Mouse (Mus musculus) 3T3-L1 (cell line): ENCODE data around the gene Acsm2.
A peak's percentile ranks its signal among the peaks of the same experiment; 100 is the strongest.

Experiments
- DNase-seq: peaks from one replicate; pipeline ENCODE4 v3.0.0-alpha.2; 2015; ENCODE audit warnings: low read depth, low spot score

The Acsm2 gene

DNA sequence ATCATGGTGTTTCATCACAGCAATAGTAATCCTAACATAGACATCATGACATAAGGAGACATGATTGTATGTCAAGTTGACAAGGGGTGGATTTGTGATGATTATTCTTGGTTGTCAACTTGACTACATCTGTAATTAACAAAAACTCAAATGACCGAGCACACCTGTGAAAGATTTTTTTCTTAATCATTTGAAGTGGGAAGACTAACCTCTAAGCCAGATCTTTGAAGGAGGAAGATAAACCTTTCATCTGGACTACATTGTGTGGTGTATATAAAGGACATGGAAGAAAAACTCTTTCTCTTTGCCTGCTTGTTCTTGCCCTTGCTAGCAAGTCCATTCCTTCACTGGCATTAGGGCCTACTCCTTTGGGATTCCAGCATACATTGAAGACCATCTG is at the start of gene Acsm2:
Acsm2 (plus strand) TSS at position 301 of the 400 bp plus-strand sequence.
- DNase-seq: no peak

- no peak for DNase-seq
These were observed 43.0 kb upstream of the Acsm2 start for GRCm38 (mm10) chr7:119511143-119511542.

DNA sequence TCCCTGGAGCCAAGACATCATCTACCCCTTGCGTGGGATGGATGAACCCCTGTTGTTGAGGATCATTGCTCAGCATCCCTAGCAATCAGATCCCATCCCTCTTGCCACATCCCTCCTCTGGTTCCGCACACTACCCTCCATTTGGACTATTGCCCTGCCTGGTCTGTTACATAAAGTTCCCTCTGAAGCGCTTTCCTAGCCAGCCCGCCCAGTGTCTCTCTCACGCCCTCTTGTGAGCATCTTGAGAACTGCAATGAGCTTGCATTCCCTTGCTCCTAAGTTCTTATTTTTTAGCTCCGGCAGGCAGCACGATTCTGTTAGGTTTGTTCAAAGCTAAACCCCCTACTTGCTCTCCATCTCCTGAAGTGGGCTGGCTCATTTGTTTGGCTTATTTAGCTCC is 41.1 kb upstream of the Acsm2 start:
- DNase-seq: peak; percentile 8

DNA sequence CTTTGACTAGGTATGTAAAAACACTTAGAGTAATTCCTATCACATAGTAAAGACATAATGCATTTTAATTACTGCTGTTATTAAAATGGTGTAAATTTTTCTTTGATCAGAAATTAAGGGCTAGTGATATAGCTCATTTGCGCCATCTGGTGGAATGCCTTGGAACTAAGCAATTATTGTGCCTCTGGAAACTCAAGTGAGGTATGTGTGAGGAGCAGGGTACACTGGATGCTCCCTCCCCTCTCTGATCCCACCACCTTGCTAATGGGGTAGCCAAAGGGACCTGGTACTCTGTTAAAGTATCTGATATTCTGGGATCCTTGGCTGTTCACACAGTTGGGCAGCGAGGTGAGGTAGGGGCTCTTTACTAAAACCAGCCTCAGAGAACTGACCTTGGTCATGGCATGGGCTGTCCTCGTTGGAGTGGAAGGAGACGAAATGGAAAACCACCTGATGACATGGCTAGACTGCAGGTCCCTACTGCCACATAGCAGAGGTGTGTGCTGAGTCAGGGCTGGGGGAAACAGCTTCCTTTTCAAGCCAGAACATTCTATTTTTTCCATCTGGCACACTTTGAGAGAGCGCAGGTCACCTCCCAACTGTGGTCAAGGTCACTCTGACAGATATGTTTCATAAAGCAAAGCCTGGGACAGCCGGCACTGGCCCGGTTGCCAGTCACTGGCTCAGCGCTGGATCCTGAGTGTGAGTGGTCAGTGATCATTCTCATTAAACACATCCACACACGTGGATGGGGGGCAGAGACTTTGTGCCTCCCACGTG is 38.5 kb upstream of the Acsm2 start:
- peak; percentile 55 for DNase-seq

DNA sequence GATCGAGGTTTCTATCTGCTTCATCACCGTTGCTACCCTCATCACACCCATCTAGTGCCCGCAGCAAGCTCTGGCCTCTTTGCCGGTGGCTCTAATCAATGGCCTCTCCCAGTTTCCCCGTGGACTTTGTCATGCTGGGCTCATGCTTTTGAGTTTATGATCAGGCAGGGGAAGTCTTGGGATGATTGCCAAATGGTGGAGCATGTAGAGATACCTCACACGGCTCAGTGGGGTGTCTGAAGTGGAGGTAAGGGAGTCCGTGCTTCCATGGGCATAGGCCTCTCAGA is 37.9 kb upstream of the Acsm2 start:
- no peak for DNase-seq

GRCm38 (mm10) chr7:119519163-119519562 is 35.0 kb upstream of the Acsm2 start, which contains the start of gene Acsm5:
Gene Acsm5 (plus strand): TSS chr7:119519463.
- no peak for DNase-seq

- DNase-seq: peak; percentile 43
These were observed 34.5 kb upstream of the Acsm2 start for GRCm38 (mm10) chr7:119519654-119520053.

DNA sequence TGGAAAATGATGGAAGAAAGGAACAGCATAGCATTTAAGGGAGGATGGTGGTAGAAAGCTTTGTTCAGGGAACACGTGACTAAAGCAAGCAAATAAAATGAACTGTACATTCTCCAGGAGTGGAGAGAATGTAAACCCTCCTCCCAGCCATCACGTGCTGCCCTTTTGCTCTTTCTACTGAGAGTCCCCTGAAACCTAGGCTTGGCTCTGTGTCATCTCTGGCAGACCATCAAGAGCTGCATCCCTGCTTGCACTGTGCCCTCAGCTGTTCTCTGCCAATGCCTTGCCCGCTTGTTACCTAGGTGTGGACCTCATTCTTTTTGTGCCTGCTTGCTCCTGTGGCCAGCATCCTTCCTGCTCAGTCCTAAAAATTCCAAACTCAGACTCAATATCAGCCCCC is 32.3 kb upstream of the Acsm2 start:
- no peak for DNase-seq

- DNase-seq: no peak
These were observed 31.8 kb upstream of the Acsm2 start for GRCm38 (mm10) chr7:119522385-119522784.

DNA sequence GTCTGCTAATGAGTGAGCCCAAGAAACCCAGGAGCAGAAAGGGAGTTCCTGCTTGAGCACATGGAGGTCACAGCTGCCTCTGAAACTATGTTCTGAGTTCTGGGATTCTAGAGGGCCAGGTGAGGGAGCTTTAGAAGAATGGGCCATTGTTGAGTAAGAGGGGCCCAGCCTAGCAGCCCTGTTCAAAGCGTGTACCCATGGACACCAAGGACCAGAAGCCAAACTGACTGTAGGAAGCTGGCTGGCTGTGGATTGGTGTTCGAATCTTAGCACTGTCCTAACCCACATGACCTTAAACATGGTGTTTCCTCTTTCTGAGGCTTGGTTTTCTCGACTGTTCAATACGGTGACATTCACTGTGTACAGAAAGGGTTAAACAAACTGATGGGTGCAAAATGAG is 30.8 kb upstream of the Acsm2 start, which contains the start of gene Pdilt:
Pdilt (minus strand) TSS at position 101 of the 400 bp plus-strand sequence.
- no peak for DNase-seq

DNA sequence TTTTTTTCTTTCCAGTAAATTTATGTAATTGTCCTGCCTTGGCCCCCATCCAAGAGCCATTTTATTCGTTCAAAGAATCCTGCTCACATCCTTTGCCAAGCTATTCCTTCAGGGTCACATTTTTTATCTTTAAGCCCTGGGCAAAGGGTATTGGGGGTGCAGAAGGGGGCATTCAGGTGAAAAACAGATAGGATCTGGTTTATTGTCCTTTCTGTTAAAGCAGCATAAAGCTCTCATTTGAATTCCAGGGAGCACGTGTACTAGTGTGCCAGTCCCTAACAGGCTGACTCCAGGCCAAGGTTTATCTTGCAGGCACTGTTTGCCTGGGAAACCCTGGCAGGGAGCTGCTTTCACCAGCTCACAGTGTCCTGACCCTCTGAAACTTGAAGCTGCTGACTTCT is 28.3 kb upstream of the Acsm2 start:
- no peak for DNase-seq

GRCm38 (mm10) chr7:119526486-119526885 is 27.7 kb upstream of the Acsm2 start:
- DNase-seq: no peak

GRCm38 (mm10) chr7:119527135-119527534 is 27.0 kb upstream of the Acsm2 start:
- DNase-seq: no peak

DNA sequence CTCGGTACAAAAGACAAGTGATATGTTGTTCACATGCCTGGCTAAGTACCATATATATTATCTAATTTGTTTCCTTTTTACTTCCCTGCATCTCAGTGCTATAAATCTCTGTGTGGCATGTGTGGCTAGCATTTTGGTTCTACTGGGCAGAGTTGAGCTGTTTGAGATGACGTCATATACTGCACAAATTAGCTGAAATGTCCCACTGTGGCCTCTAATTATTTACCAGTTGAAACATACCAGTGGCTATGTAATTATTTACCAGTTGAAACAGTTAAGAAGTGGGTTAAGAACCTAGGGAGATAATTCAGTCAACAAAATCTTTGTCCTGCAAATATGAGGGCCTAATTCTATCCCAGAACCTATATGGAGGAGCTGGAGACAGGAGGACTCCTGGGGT is 26.6 kb upstream of the Acsm2 start:
- no peak for DNase-seq

GRCm38 (mm10) chr7:119528617-119529016 is 25.5 kb upstream of the Acsm2 start:
- DNase-seq: no peak

DNA sequence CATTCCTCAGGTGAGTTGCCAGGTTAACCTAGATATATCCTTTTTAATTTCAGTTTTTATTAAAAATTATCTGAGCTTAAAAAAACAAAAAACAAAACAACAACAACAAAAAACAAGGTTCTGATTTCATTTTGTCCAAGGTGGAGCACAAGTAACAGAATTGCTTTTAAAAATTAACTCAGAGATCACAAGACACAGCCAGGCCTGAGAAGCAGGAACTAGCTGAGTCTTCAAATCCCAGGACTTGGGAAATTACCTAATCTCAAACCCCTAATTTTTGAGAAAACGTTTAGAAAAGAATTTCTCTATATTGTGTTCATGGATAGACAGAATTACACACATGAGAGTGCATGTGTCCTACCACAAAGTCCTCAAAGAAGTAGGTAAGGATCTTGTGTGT is 21.2 kb upstream of the Acsm2 start:
- DNase-seq: no peak

DNA sequence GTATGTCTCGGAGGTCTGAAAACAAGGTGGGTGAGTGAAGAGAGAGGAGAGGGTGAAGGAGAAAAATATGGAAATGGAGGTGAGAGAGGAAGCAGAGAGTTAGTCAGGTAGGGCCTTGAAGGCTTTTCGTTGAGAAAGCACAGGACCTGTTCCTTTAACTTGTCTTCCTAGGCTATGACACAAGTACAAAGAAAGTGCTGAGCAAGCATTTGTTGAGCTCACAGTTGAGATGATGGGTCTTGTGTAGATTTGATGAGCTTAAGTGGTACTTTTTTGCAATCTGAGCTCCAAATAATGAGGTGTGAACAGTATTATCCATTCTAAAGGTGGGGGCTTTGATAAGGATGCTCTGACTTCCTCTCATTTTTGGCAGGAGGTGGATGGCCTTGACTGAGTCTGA is 19.8 kb upstream of the Acsm2 start:
- no peak for DNase-seq

DNA sequence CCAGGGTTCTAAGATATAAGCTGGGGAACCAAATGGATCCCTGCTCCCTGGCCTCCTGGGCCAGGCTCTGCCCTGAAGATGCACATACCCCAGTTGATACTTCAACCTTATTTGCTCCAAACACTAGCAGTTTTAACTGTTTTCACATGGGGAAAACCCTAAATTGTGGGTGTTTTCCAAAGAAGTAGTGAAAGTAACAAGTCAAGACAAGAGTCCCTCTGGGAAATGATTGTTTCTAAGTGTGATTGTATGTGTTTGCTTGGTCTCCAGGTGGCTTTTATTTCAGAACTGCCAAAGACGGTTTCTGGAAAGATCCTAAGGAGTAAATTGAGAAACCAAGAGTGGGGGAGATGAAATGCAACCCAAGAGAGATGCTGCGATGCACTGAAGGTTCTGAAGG is 11.7 kb upstream of the Acsm2 start:
- DNase-seq: no peak

DNA sequence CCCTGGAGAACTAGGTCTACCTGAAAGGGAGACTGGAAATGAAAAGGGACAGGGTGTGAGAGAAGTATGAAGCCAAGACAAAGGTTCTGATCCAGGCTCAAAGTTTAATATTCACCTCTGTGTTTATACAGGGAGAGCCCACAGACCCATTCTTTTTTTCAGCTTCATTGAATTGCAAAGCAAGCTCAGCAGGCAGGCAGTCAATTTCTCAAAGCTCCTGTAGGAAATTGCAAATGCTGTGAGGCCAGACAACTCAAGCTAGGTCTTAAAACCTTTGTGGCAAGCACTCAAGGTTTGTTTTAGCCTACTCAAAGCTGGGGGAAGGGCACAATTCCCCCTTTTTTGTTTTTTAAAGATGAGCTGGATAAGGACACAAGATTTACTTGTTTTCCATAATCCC is 8.6 kb upstream of the Acsm2 start:
- DNase-seq: no peak

- no peak for DNase-seq
These were observed 3.5 kb upstream of the Acsm2 start for GRCm38 (mm10) chr7:119550471-119551222.

GRCm38 (mm10) chr7:119559789-119560451 is 5.8 kb downstream of the Acsm2 start:
- DNase-seq: no peak

- no peak for DNase-seq
These were observed 6.3 kb downstream of the Acsm2 start for GRCm38 (mm10) chr7:119560452-119560835.

- no peak for DNase-seq
These were observed 7.3 kb downstream of the Acsm2 start for GRCm38 (mm10) chr7:119561441-119561840.
